Mouse (Mus musculus) adrenal gland, adult 8-10 months (tissue): Measurements from ENCODE around the gene Lrrc39. TPM values are rescaled to one million over a fixed set of nuclear protein-coding genes. Genes with fewer than 3 reads are reported as not detected.

Experiments
- DNase-seq: peaks from one replicate; pipeline ENCODE4 v3.0.0; 2022
- total RNA-seq, 4 experiments: library from RNA; stranded (reverse); gene quantifications; 2 replicates each; pipeline ENCODE4 v1.2.4; 2022

Gene Lrrc39
- total RNA-seq, 4 experiments from 2014 or later, result 1.1 to 4.8 (median 1.5) TPM

GRCm38 (mm10) chr3:116614295-116614892 lies 51.6 kb downstream of the Lrrc39 start, which contains the start of gene Trmt13:
Gene Trmt13 (minus strand): TSS chr3:116614587.
- DNase-seq, result no peak

GRCm38 (mm10) chr3:116615318-116616068 lies 52.7 kb downstream of the Lrrc39 start:
- DNase-seq, result no peak

- DNase-seq, result no peak
These were observed 56.1 kb downstream of the Lrrc39 start for GRCm38 (mm10) chr3:116618855-116619254.

- DNase-seq, result no peak
These were observed 58.0 kb downstream of the Lrrc39 start for GRCm38 (mm10) chr3:116620636-116621370.

GRCm38 (mm10) chr3:116622641-116623040 lies 59.9 kb downstream of the Lrrc39 start:
- DNase-seq, result no peak

GRCm38 (mm10) chr3:116631459-116631858 lies 68.7 kb downstream of the Lrrc39 start:
- no peak for DNase-seq

Other genes starting within 250 kb of the Lrrc39 start
- gene Cdc14a, start 138.9 kb upstream of the Lrrc39 start, total RNA-seq, result 10 to 100 TPM in 3 of 4 experiments, 1 to 10 TPM in 1; 8.0 to 23.8 (median 16.2) TPM
- gene Rtca, start 54.8 kb upstream of the Lrrc39 start, total RNA-seq, result 10 to 100 TPM; 34.5 to 45.1 (median 36.8) TPM
- gene Dbt, start 49.9 kb upstream of the Lrrc39 start, total RNA-seq, result 10 to 100 TPM; 57.2 to 70.8 (median 62.5) TPM
- gene Sass6, start 32.0 kb downstream of the Lrrc39 start, total RNA-seq, result 1 to 10 TPM; 2.4 to 3.4 (median 3.0) TPM
- gene Trmt13, start 51.6 kb downstream of the Lrrc39 start, total RNA-seq, result 10 to 100 TPM; 13.6 to 27.7 (median 18.2) TPM
- gene Mfsd14a, start 99.7 kb downstream of the Lrrc39 start, total RNA-seq, result 10 to 100 TPM; 53.3 to 62.0 (median 60.8) TPM
- not detected for gene Gm43191, start 118.3 kb downstream of the Lrrc39 start, total RNA-seq
- 10 to 100 TPM; 24.5 to 30.0 (median 28.0) TPM for gene Slc35a3, start 149.9 kb downstream of the Lrrc39 start, total RNA-seq
- gene Agl, start 245.2 kb downstream of the Lrrc39 start, total RNA-seq, result 10 to 100 TPM; 49.9 to 75.6 (median 62.3) TPM